ENCODE assay signal across 9 mouse cellular contexts in genomic region chr16:50688818-50689506, GRCm38 (mm10).
A peak's percentile ranks its signal among the peaks of the same experiment; 100 is the strongest.
DNase-seq lines count a peak whose midpoint lies in the region; ATAC-seq lines count a peak whose summit lies in the region.
"Had no signal": no experiment of that assay in that cellular context is flagged by ENCODE, and none has a peak within 500 bp of the region (broad histone marks: within the 10 kb centered on the region; RNA-seq: fewer than 3 reads in every experiment).

No protein-coding gene starts in this region.

- H3K27ac ChIP-seq in lung, embryonic 16.5 days (ENCODE audit: low read length) = no peak overlapping the region
- H3K27ac ChIP-seq: midbrain, embryonic 12.5 days had no signal

- H3K9me3 ChIP-seq in lung, embryonic 16.5 days (ENCODE audit: control insufficient read depth, low read length) = no peaks in the 10 kb centered on the region
- H3K9me3 ChIP-seq: midbrain, embryonic 12.5 days had no signal

- no peaks in the 10 kb centered on the region for H3K36me3 ChIP-seq in lung, embryonic 16.5 days (ENCODE audit: control insufficient read depth, insufficient read depth, low read length)
- H3K36me3 ChIP-seq: midbrain, embryonic 12.5 days had no signal

- peak overlapping the region; percentile 58 for H3K4me2 ChIP-seq in lung, embryonic 16.5 days (ENCODE audit: low read depth, low read length)
- H3K4me2 ChIP-seq: midbrain, embryonic 12.5 days had no signal

- H3K9ac ChIP-seq in lung, embryonic 16.5 days (ENCODE audit: low read length) = peak overlapping the region; percentile 59
- H3K9ac ChIP-seq: midbrain, embryonic 12.5 days had no signal

- no peak for DNase-seq in frontal cortex, postnatal 36 days (ENCODE audit: low spot score in 2 of 2)
- DNase-seq in lung, postnatal 14 days = no peak
- peak; percentile 9 for DNase-seq in retina, embryonic 14.5 days (ENCODE audit: low spot score)
- no peak for DNase-seq in adrenal gland, adult 2 months
- no peak for DNase-seq in spleen, postnatal 14 days (ENCODE audit: low spot score in 2 of 2)

- no peaks in the 10 kb centered on the region for H3K27me3 ChIP-seq in lung, embryonic 16.5 days (ENCODE audit: control insufficient read depth, insufficient read depth, low read depth, low read length)
- H3K27me3 ChIP-seq: midbrain, embryonic 12.5 days had no signal

- WGBS in lung, embryonic 16.5 days = 40% methylated on average over 11 of the region's 11 CpGs

- H3K4me1 ChIP-seq in lung, embryonic 16.5 days (replicated peaks; ENCODE audit: control insufficient read depth, insufficient read depth, low read length) = no peaks in the 10 kb centered on the region
- H3K4me1 ChIP-seq: midbrain, embryonic 12.5 days had no signal

- peak; percentile 95 for ATAC-seq in frontal cortex, adult (ENCODE audit: low TSS enrichment)
- no peak for ATAC-seq in lung, embryonic 16.5 days (ENCODE audit: low read depth)
- ATAC-seq in hematopoietic stem cell, adult 5-6 weeks (replicated peaks in 1 of 2; ENCODE audit: insufficient read depth in 1 of 2, low FRiP score in 2 of 2, low TSS enrichment in 1 of 2, low read depth in 1 of 2, poor library complexity in 2 of 2, severe bottlenecking in 2 of 2) = peak; percentile 12 to 30; a peak in 2 of 4 replicates

- H3K4me3 ChIP-seq in lung, embryonic 16.5 days (ENCODE audit: low read length) = peak overlapping the region; percentile 49
- H3K4me3 ChIP-seq: midbrain, embryonic 12.5 days had no signal
